In genomic region chr6:83354856-83355781, GRCm38 (mm10) we compare ENCODE assay signal across 19 mouse cellular contexts. TPM values are rescaled to one million over a fixed set of nuclear protein-coding genes. Genes with fewer than 3 reads are reported as not detected.
DNase-seq lines count a peak whose midpoint lies in the region; ATAC-seq and TF ChIP-seq lines count a peak whose summit lies in the region.
"Had no signal": no experiment of that assay in that cellular context is flagged by ENCODE, and none has a peak within 500 bp of the region (broad histone marks: within the 10 kb centered on the region; RNA-seq: fewer than 3 reads in every experiment).

No protein-coding gene starts in this region.

- intact Hi-C loops in left cerebral cortex, postnatal 36 days (cut with DNase I): loop anchor here (5.0 kb wide), 1 partner anchor 317 kb away; no protein-coding TSS in a partner anchor

- ATAC-seq in kidney, postnatal 0 days (replicated peaks; ENCODE audit: low FRiP score, low read depth): 0 out of 2 replicates have a peak, but pooled peaks have one; percentile 4
- ATAC-seq in kidney, embryonic 15.5 days (replicated peaks; ENCODE audit: low FRiP score): no peak
- peak; percentile 50 for ATAC-seq in intestine, embryonic 15.5 days
- ATAC-seq in liver, embryonic 15.5 days (ENCODE audit: insufficient read depth): no peak
- ATAC-seq: forebrain, embryonic 13.5 days had no signal

- no peak overlapping the region for H3K4me3 ChIP-seq in kidney, postnatal 0 days (replicated peaks; ENCODE audit: low read depth, low read length)
- no peak overlapping the region for H3K4me3 ChIP-seq in kidney, embryonic 15.5 days (replicated peaks)
- H3K4me3 ChIP-seq in intestine, embryonic 15.5 days (replicated peaks): no peak overlapping the region
- H3K4me3 ChIP-seq in liver, embryonic 15.5 days (replicated peaks): no peak overlapping the region
- H3K4me3 ChIP-seq: forebrain, embryonic 13.5 days; heart, embryonic 12.5 days; myocyte; neural tube, embryonic 15.5 days had no signal

- no peak for TF ChIP-seq CTCF in kidney, postnatal 0 days (IDR thresholded peaks at IDR 0.05; ENCODE audit: low read depth)

- no peak overlapping the region for H3K9ac ChIP-seq in kidney, postnatal 0 days (ENCODE audit: low read depth, low read length)
- no peak overlapping the region for H3K9ac ChIP-seq in kidney, embryonic 15.5 days
- H3K9ac ChIP-seq in intestine, embryonic 15.5 days: no peak overlapping the region
- H3K9ac ChIP-seq in liver, embryonic 15.5 days: no peak overlapping the region
- H3K9ac ChIP-seq: forebrain, embryonic 13.5 days; heart, embryonic 12.5 days; hindbrain, embryonic 14.5 days; neural tube, embryonic 15.5 days had no signal

- H3K36me3 ChIP-seq in kidney, postnatal 0 days (ENCODE audit: insufficient read depth, low read length): peaks cover 35% of the 10 kb centered on the region
- peaks cover 71% of the 10 kb centered on the region for H3K36me3 ChIP-seq in kidney, embryonic 15.5 days
- H3K36me3 ChIP-seq in intestine, embryonic 15.5 days: peaks cover 13% of the 10 kb centered on the region
- peaks cover 71% of the 10 kb centered on the region for H3K36me3 ChIP-seq in liver, embryonic 15.5 days (replicated peaks)

- no peaks in the 10 kb centered on the region for H3K9me3 ChIP-seq in kidney, postnatal 0 days (replicated peaks; ENCODE audit: low read length)
- no peaks in the 10 kb centered on the region for H3K9me3 ChIP-seq in kidney, embryonic 15.5 days (replicated peaks)
- H3K9me3 ChIP-seq in intestine, embryonic 15.5 days: no peaks in the 10 kb centered on the region
- no peaks in the 10 kb centered on the region for H3K9me3 ChIP-seq in liver, embryonic 15.5 days (replicated peaks)
- H3K9me3 ChIP-seq: forebrain, embryonic 13.5 days; heart, embryonic 12.5 days; neural tube, embryonic 15.5 days had no signal

- H3K4me2 ChIP-seq in kidney, postnatal 0 days (ENCODE audit: low read length): no peak overlapping the region
- no peak overlapping the region for H3K4me2 ChIP-seq in kidney, embryonic 15.5 days
- H3K4me2 ChIP-seq in intestine, embryonic 15.5 days (replicated peaks): 0 out of 2 replicates have a peak overlapping the region, but pooled peaks have one; percentile 17
- H3K4me2 ChIP-seq in liver, embryonic 15.5 days: no peak overlapping the region
- H3K4me2 ChIP-seq: forebrain, embryonic 13.5 days; heart, embryonic 12.5 days; hindbrain, embryonic 14.5 days; neural tube, embryonic 15.5 days had no signal

- H3K4me1 ChIP-seq in kidney, postnatal 0 days (replicated peaks; ENCODE audit: insufficient read depth, low read length): peaks cover 3% of the 10 kb centered on the region
- peaks cover 7% of the 10 kb centered on the region for H3K4me1 ChIP-seq in kidney, embryonic 15.5 days
- peaks cover 9% of the 10 kb centered on the region for H3K4me1 ChIP-seq in intestine, embryonic 15.5 days (replicated peaks)
- peaks cover 69% of the 10 kb centered on the region for H3K4me1 ChIP-seq in liver, embryonic 15.5 days (replicated peaks)

- DNase-seq in cerebellum, adult 8-10 months: peak; percentile 28
- DNase-seq in cerebellum, adult 18-20 months: no peak
- DNase-seq in kidney, postnatal 0 days (ENCODE audit: low spot score): no peak
- no peak for DNase-seq in left cerebral cortex, postnatal 36 days (ENCODE audit: low spot score in 2 of 2)
- no peak for DNase-seq in left cerebral cortex, adult 18-20 months (ENCODE audit: low spot score in 2 of 2)
- DNase-seq: adrenal gland, postnatal 10 days; cerebellum, postnatal 10 days; gastrocnemius, postnatal 36 days; midbrain, embryonic 14.5 days; right cerebral cortex, postnatal 4 days; thymus, adult 2 months had no signal

- H3K27ac ChIP-seq in kidney, postnatal 0 days: no peak overlapping the region
- no peak overlapping the region for H3K27ac ChIP-seq in kidney, embryonic 15.5 days
- peak overlapping the region; percentile 48 for H3K27ac ChIP-seq in intestine, embryonic 15.5 days
- peak overlapping the region; percentile 98 for H3K27ac ChIP-seq in liver, embryonic 15.5 days (replicated peaks)
- H3K27ac ChIP-seq: forebrain, embryonic 13.5 days; hindbrain, embryonic 14.5 days; neural tube, embryonic 15.5 days had no signal

- WGBS in kidney, postnatal 0 days: 82% methylated on average over 9 of the region's 9 CpGs
- WGBS in kidney, embryonic 15.5 days: 83% methylated on average over 9 of the region's 9 CpGs
- WGBS in intestine, embryonic 15.5 days: 74% methylated on average over 9 of the region's 9 CpGs
- WGBS in liver, embryonic 15.5 days (ENCODE audit: insufficient replicate concordance): 70% methylated on average over 9 of the region's 9 CpGs

- H3K27me3 ChIP-seq in kidney, postnatal 0 days (ENCODE audit: insufficient read depth, low read length): no peaks in the 10 kb centered on the region
- H3K27me3 ChIP-seq in kidney, embryonic 15.5 days: no peaks in the 10 kb centered on the region
- no peaks in the 10 kb centered on the region for H3K27me3 ChIP-seq in intestine, embryonic 15.5 days (replicated peaks)
- H3K27me3 ChIP-seq in liver, embryonic 15.5 days: no peaks in the 10 kb centered on the region
- H3K27me3 ChIP-seq: forebrain, embryonic 13.5 days; heart, embryonic 12.5 days; neural tube, embryonic 15.5 days had no signal

RNA-seq across cellular contexts. Expression of gene Bola3, which starts 6.2 kb away (rescaled TPM):
- polyA plus RNA-seq in kidney, postnatal 0 days (2015; fragmentation: Nextera tagmentation; extraction: Ambion mirVana): 231 and 242 TPM in 2 replicates
- 145 and 149 TPM in 2 replicates for polyA plus RNA-seq in kidney, embryonic 15.5 days (2015; fragmentation: Nextera tagmentation; extraction: Ambion mirVana)
- polyA plus RNA-seq in intestine, embryonic 15.5 days (2015; fragmentation: Nextera tagmentation; extraction: Ambion mirVana): 183 and 188 TPM in 2 replicates
- 204 and 248 TPM in 2 replicates for polyA plus RNA-seq in liver, embryonic 15.5 days (2015; fragmentation: Nextera tagmentation; extraction: Ambion mirVana)
- 10 to 100 TPM; 46.8 to 50.5 TPM for total RNA-seq in left cerebral cortex, postnatal 36 days (2021)
- 10 to 100 TPM; 49.3 to 49.5 TPM for total RNA-seq in left cerebral cortex, adult 18-20 months (2021)

RNA-seq across cellular contexts. Expression of gene Mob1a, which starts 29.3 kb away (rescaled TPM):
- 46.8 and 50.6 TPM in 2 replicates for polyA plus RNA-seq in kidney, postnatal 0 days (2015; fragmentation: Nextera tagmentation; extraction: Ambion mirVana)
- polyA plus RNA-seq in kidney, embryonic 15.5 days (2015; fragmentation: Nextera tagmentation; extraction: Ambion mirVana): 69.6 and 70.6 TPM in 2 replicates
- polyA plus RNA-seq in intestine, embryonic 15.5 days (2015; fragmentation: Nextera tagmentation; extraction: Ambion mirVana): 56.7 and 63.9 TPM in 2 replicates
- 34.9 and 35.9 TPM in 2 replicates for polyA plus RNA-seq in liver, embryonic 15.5 days (2015; fragmentation: Nextera tagmentation; extraction: Ambion mirVana)
- 10 to 100 TPM; 19.0 to 20.8 TPM for total RNA-seq in left cerebral cortex, postnatal 36 days (2021)
- 10 to 100 TPM; 17.9 to 22.5 TPM for total RNA-seq in left cerebral cortex, adult 18-20 months (2021)

RNA-seq across cellular contexts. Expression of gene Mthfd2, which starts 29.4 kb away (rescaled TPM):
- polyA plus RNA-seq in kidney, postnatal 0 days (2015; fragmentation: Nextera tagmentation; extraction: Ambion mirVana): 21.6 and 25.8 TPM in 2 replicates
- 39.7 and 44.9 TPM in 2 replicates for polyA plus RNA-seq in kidney, embryonic 15.5 days (2015; fragmentation: Nextera tagmentation; extraction: Ambion mirVana)
- 38.4 and 42.0 TPM in 2 replicates for polyA plus RNA-seq in intestine, embryonic 15.5 days (2015; fragmentation: Nextera tagmentation; extraction: Ambion mirVana)
- 61.6 and 67.8 TPM in 2 replicates for polyA plus RNA-seq in liver, embryonic 15.5 days (2015; fragmentation: Nextera tagmentation; extraction: Ambion mirVana)
- total RNA-seq in left cerebral cortex, postnatal 36 days (2021): 1 to 10 TPM; 4.6 to 6.2 TPM
- total RNA-seq in left cerebral cortex, adult 18-20 months (2021): 1 to 10 TPM; 6.5 to 6.7 TPM

Comparison
In these comparisons a context has a peak if more than half of its experiments do, and no peak if none do; other contexts are left out.
1. ATAC-seq: peak in kidney, postnatal 0 days (single experiment) and intestine, embryonic 15.5 days (single experiment); none in kidney, embryonic 15.5 days (single experiment) and liver, embryonic 15.5 days (single experiment).
2. H3K27ac ChIP-seq: peak in intestine, embryonic 15.5 days (single experiment) and liver, embryonic 15.5 days (single experiment); none in kidney, postnatal 0 days (single experiment) and kidney, embryonic 15.5 days (single experiment).